Mouse (Mus musculus) T-helper 2 cell (primary cell): ENCODE results near the gene Pramef6.
"Not testable (repeated sequence)": the region's sequence is repeated elsewhere in the genome, so short reads cannot be mapped to it uniquely, and the experiment has no call there.

Experiments
- in situ Hi-C: fragments of 300-600 bp; cut with MboI, MseI; formaldehyde crosslinking; loops from one replicate; pipeline ENCODE4 v1.15.1; 2025; ENCODE audit warnings: high pct_unique_total_duplicates

Pramef6 gene

GRCm38 (mm10) chr4:143900280-143900679 is at the start of gene Pramef6:
Pramef6 (minus strand) TSS chr4:143900380.
- in situ Hi-C loops: not testable (repeated sequence)

GRCm38 (mm10) chr4:143894406-143894805 is 5.8 kb downstream of the Pramef6 start:
- in situ Hi-C loops: not testable (repeated sequence)

GRCm38 (mm10) chr4:143882371-143882770 is 17.8 kb downstream of the Pramef6 start:
- in situ Hi-C loops: not testable (repeated sequence)

- in situ Hi-C loops: not testable (repeated sequence)
Measured at GRCm38 (mm10) chr4:143846197-143846596, 54.0 kb downstream of the Pramef6 start, which contains the start of gene Gm13103. Gm13103 (plus strand) TSS chr4:143846497.
